Mouse (Mus musculus) gastrocnemius, postnatal 4 days (tissue): ENCODE data around the gene Odf4. TPM values are rescaled to one million over a fixed set of nuclear protein-coding genes. Genes with fewer than 3 reads are reported as not detected.
"Not testable (repeated sequence)": the region's sequence is repeated elsewhere in the genome, so short reads cannot be mapped to it uniquely, and the experiment has no call there.

Source experiments
- DNase-seq, 2 experiments: peaks; one replicate each; pipeline ENCODE4 v3.0.0; 2021 to 2022; ENCODE audit warnings: low spot score in 2 of 2, mixed read lengths in 2 of 2
- total RNA-seq, 2 experiments: library from RNA; stranded (reverse); gene quantifications; 2 replicates each; pipeline ENCODE4 v1.2.3; 2021

The Odf4 gene
- total RNA-seq, 2 experiments from 2014 or later = not detected

DNA sequence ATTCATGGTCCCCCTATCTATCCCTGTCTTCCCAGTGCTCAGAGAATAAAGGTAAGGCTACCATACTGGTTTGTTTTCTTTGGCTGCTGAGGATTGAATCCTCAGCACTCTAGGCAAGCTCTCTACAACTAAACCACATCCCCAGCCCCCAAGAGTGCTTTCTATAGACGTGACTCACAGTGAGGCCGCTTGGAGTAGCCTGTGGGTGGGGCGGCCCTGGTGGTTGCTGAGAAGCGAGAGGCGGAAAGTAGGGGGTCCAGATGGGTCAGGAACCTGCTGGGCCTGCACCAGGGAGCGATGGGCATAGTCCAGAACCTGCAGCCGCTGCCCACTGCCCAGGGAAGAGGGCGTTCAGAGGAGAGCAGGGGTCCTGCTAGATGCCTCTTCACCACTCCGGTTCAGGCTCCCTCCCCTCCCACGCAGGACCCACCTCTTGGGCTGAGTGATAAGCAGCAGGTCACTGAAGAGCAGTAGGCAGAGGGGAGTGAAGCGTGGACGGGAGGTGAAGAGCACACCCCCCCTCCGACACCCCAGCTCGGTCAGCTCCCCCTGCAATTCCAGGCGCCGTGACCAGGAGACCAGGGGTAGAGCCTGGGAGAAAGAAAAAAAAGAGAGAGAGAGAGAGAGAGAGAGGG lies 20.0 kb upstream of the Odf4 start:
- DNase-seq = no peak

DNA sequence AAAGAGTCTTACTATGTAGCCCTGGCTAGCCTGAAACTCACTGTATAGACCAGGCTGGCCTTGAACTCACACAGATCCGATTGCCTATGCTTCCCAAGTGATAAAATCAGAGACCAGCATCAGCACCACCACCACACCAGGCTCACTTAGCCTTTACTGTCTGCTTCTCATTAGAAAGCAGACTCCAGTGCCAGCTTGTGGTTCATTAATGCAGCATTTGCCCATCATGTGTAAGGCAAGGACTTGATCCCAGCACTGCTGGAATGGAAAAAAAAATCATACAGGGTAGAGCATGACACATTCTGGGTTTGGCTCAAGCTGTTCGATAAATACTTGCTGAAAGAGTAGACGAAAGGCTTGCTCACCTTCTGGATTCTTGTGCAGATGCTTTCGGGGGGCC lies 19.1 kb upstream of the Odf4 start:
- no peak for DNase-seq

DNA sequence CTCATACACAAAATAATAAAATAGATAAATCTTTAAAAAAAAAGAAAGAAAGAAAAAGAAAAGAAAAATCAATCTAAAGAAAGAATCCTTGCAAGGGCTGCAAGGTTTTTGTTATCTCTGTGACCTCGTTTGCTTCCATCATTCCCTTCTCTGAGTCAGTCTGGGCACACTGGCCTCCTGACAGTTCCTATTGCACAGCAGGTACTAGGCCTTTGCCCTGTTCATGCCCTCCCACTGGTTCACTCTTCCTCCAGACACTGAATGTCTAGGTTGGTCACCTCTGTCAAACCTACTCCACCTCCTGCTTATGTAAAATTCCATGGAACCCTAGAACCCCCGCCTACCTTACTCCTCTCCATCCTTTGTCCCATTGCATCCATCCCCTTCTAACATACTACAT lies 18.4 kb upstream of the Odf4 start:
- no peak for DNase-seq

DNA sequence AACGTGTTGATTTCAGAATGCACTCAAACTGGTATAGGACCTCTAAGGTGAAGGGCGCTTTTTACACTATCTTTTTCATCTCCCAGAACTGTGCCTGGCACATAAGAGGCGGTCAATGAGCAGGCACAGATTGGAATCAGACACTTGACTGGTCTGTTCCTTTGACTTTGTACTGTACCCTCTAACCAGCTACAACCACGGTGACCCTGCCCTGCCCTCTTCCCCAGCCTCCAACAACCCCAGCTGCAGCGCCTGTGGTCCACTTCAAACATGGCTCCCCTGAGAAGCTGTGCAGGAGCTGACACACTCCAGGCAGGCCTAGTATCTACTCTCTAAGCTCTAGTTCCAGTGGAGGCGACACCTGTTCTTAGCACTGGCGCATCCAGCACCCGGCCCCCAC lies 15.8 kb upstream of the Odf4 start:
- no peak for DNase-seq

DNA sequence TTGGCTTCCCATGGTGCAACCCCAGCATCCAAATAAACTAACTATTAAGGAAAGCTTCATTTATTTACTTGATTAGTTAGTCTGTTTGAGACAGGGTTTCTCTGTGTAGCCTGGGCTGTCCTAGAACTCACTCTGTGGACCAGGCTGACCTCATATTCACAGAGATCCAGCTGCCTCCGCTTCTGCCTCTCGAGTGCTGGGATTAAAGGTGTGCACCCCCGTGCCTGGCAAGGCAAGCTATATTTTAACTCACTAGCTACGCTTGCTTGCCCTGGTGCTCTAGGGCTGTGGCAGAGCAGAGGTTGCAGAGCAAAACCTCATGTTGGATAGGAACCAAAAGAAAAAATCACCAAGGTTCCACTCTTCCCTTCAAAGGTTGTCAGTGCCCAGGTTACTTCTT lies 13.6 kb upstream of the Odf4 start:
- no peak for DNase-seq

DNA sequence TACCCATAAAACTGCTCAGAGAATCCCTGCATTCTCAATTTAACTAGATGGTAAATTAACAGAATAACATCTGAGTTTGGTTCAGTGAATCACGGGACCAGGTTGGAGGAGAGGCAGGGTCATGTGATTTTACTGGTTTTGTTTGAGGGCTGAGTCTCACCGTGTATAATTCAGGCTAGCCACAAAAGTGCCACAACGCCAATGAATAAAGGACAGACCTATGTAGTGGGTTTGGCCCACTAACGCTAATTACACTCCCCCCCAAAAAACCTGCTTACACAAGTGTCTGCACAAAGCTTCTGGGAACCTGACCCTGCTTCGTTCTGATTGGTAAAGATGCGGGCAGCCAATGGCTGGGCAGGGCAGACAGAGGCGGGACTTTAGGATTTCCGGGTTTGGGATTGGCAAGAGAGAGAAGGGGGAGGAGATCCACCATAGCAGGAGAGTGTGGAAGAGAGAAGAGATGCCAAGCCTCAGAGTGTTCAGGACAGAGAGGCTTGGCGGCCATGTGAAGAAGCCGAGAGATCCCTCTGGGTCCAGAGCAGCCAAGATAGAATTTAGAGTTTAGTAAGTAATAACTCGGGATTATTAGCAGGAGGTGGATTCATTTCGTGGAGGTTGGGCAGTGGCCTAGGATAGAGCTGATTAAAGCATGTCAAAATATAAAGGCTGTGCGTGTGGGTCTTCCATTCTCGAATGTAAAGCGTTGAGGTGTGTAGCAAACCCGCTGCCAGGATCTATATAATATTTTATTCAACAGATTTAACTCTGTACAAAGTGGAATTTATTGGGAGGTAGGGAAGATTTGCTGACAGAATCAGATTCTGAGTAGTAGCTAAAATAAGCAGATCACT lies 12.8 kb upstream of the Odf4 start:
- DNase-seq = peak; percentile 64 to 78

DNA sequence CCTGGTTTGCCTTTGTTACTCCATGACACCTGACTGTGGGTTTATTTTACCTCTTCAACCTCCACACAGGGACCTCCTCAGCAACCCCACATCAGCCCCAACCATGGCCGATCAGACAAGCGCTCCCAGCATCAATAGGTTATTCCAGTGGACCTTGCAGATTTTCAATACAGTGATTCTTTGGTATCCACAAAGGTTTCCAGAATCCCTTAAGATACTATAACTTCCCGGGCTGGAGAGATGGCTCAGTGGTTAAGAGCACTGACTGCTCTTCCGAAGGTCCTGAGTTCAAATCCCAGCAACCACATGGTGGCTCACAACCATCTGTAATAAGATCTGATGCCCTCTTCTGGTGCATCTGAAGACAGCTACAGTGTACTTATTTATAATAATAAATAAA lies 10.1 kb upstream of the Odf4 start:
- not testable (repeated sequence) for DNase-seq

DNA sequence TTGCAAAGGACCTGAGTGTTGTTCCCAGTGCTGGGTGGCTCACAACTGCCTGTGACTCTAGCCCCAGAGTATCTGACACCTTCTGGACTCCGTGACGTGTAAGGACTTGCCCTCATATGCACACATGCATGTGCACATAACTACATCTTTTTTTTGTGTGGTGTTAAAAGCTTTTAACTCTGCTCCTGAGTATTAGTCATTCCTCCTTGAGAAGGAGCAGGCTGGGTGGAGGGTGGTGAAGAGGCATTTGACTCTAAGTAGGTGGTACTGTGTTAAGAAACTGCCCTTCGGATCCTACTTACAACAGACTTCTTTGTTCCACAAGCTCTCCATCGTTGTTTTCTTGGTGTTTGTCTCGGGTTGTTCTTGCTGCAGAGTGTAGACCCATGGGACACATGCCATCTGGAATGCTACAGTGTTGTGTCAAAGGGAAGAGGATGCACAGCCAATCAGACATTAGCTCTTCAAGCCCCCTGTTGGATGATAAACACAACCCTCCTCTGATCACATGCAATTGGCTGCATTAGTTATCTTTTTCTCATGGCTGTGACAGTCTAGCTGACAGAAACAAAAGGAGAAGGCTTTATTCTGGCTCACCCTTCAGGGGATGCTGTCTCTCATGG lies 7.1 kb upstream of the Odf4 start:
- DNase-seq = no peak

DNA sequence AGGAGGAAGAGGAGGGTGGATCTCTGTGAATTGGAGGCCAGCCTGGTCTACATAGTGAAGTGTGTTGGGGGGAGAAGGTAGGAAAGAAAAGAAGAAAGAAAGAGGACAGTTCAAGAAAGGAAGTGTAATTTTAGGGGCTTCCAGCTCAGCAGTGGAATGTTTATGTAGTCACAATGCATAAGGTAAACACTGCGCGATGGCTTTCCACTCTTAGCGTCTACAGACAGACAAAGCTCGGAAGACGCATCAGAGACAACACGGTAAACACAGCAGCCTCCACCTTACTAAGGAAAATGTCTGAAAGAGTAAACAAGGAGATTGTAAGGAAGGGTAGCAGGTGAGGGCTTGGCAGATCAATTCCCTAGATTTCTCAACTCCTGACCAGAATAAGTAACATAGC lies 3.1 kb upstream of the Odf4 start:
- no peak for DNase-seq

DNA sequence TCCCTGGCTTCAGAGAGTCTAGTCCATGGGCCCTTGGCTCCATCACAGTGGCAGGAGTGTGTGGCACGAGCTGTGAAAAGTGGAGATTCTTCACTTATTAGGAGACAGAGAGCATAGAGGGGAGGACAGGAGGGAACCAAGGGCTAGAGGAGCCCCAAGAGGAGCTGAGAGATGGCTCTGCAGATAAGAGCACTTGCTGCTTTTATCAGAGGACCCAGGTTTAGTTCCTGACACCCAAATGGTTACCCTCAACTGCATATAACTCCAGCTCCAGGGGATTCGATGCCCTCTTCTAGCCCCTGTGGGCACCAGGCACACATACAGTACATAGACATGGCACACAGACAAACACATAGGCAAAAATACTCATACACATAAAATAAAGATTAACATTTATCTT lies 2.1 kb downstream of the Odf4 start:
- no peak for DNase-seq

DNA sequence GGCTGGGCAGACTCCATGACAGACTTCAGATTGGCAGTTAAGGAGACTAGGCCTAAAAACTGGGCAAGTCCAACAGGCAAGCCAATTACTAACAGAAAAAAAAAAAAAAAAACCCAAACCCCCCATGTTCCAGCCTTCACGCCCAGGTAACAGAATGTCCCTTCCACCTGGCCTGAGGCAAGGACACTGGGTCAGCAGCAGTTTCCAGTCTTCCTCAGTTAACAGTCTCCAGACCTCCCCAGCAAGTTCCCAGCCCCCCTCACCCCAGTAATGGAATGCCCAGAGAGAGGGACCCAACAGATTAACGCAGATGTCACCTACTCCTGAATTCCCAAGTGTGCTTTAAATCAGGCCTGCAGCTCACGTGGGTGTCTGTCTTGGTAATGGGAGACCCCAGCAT lies 3.7 kb downstream of the Odf4 start:
- no peak for DNase-seq

DNA sequence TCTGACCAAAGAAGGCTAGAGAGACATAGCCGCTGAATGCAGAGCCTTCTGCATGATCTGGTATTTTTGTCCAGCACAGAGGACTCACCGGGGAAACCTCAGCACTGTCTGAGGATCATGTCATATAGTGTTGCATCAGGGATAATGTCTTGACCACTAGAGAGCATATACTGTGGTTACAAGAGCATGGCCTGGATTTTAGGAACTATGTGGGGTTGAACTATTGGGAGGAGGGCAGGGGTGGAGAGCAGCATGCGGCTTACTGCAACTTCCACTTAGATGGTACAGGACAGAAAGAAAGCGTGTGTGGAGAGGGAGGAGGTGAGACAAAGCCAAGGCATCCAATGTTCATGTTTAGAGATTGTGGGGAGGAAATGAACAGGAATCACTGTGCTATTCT lies 12.3 kb downstream of the Odf4 start:
- no peak for DNase-seq

DNA sequence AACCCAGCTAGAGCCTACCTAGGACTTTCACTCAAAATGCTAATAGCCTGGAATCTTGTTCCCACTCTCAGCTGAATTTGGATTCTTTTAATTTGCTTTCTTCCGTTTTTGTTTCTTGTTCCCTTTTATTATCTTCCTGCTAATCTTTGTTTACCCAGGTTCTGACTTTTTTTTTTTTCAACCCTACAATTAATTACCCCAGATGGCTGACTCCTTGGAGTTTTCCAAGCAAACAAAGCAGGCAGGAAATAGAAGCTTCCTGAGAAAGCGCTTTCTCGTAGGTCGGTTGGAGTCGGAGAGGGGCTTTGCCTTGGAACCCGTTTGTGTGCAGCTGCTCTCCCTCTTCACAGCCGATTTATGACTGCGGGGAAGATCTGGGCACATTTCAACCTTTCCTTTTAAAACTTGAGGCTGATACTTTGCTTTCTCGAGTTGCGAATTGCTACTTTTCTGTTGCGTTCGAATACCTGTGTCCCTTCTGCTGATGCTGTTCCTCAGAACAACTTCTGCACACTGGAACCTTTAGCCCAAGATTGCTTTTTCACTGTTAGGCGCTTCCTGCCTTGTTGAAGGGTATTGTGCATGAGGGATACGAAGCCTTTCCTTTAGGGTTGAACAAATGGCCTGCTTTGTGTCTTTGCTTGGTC lies 15.2 kb downstream of the Odf4 start:
- no peak for DNase-seq

DNA sequence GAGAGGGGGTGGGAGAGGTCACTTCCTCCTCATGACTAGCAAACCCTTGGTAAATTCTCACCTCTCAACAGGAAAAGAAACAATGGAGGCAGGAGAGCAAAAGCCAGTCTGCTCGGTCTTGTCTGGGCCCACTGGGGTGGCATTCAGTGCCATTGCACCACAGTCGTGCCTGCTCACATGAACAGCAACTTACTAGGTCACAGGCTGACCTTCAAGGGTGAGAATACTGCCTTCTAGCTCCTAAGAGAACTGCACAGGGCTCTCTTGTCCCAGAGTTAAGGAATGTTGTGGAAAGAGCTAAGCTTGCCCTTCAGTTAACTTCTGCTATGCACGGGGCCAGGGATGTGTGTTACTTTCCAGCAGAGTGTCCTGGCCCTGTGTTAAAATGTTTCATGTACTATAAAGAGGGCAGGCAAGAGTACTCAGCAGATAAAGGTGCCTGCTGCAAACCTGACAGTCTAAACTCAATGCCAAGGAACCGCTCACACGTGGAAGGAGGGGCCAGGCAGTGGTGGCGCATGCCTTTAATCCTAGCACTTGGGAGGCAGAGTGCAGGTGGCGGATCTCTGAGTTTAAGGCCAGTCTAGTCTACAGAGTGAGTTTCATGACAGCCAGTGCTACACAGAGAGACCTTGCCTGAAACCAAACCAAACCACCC lies 17.9 kb downstream of the Odf4 start:
- DNase-seq = no peak

DNA sequence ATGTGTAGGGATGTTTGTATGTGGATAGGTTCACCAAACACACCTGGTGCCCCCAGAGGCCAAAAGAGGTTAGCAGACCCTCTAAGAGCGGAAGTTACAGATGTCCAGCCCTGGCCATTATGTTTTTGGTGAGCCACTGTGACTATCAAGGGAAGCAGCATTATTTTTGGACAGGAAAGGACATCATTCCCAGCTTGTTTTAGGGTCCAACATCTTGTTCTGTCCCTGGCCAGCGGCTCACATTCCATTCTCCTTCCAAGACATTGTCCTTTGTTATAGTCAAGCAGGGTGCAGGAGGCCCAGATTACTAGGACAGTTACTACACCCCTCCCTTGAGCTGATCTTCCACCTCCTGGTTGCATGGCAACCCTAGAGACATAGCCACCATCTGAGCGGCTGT lies 19.6 kb downstream of the Odf4 start:
- DNase-seq = no peak

DNA sequence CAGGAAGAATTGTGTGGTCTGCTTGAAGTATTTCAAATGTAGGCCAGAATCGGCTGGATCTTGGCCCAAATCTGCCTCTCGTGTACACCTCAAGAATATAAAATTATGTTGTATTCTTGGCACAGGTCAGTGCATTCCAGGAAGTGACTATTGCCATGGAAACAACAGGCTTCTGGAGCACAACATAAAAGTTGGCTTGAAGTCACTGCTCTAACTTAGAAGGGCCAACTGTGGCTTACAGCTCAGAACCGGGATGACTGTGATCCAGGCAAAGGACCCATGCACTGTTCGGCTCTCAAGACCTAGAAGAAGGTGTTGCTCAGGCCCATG lies 20.5 kb downstream of the Odf4 start:
- DNase-seq = no peak

DNA sequence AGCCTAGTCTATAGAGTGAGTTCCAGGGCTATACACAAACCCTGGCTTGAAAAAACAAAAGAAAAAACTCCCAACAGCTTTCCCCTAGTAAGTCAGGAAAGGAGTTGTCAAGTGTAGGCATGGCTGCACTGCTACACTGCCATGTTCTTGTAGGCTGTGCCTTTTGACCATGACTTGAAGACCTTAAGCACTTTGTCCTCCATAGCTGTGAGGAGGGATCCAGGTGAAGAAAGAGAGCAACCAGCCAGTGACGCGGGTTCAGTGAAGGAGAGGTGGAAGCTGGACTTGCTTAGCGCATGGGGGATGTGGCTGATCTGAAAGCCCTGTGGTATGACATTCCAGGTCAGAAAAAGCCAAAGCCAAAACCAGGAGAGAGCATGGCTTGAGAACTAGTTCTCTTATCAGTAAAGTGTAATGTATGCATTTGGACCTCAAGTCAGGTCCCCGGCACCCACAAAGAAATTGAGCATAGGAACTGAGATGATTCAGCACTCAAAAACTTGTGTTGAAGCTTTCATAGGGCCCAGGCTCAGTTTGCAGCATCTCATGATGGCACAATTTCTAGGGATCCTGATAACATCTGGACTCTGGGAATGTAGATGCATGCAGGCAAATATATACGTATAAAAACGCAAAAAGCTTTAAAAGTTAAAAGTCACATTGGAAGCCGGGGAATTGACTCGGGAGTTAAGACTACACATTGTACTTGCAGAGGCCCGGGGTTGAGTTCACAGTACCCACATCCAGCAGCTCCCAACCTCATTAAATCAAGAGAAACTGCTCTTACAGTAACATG lies 21.0 kb downstream of the Odf4 start:
- DNase-seq = no peak

DNA sequence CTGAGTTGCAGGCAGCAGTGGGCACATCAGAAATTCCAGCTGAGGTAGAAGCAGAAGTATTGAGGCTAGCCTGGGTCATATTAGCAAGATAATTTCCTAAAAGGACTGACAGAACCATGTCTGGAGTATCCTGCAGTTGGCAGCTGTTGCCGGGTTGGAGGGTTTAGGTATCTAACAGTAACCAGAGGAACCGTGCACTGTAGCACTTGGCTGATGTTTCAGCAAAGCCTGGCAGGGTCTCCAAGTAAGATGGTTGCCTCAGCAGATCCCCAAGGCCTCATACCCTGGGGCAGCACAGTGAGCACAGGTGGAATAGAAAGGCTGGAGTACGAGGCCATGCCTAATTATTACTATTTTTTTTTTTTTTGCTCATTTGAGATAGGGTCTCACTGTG lies 21.7 kb downstream of the Odf4 start:
- DNase-seq = no peak

DNA sequence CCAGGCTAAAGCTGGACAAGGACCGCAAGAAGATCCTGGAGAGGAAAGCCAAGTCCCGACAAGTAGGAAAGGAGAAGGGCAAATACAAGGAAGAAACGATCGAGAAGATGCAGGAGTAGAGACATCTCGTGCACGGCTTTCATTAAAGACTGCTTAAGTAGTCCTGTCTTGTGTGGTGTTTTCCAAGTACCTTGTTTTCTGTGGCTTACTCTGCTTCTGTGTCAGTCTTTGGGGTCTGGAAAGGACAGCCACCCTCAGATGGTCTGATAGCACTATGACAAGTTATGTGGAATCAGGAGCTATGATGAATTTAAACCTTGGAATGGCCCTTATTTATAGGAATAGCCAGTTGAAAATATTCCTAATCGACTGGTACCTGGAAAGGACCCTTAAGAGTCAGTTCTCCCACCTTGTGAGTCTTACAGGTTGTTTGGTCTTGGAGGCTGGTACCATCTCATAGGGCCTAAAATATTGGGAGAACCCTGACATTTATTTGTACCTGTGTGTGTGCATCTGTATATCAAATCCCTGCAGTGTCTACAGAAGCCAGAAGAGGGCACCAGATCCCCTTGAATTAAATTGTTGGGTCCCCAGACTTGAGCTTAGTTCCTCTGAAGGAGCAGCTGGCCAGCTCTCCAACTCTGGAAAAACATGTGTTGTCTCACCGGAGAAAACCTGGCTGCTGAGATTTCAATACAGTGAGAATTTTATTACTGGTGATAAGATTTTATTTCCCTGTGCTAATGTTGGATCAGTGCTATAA lies 22.3 kb downstream of the Odf4 start:
- peak; percentile 45 to 75 for DNase-seq

DNA sequence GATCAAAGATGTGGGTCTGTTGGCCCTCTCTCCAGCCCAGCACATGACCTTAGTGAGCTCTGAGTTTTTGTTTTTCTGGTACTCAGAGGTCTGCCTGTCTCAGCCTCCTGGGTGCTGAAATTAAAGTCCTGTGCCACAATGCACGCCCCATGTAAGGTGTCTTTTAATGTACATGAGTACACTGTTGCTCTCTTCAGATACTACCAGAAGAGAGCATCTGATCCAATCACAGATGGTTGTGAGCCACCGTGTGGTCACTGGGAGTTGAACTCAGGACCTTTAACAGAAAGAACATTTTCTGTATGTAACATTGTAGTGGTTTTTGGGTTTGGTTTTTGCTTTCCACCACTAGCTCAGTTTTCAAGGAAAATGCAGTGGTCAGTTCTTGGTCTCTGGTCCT lies 23.1 kb downstream of the Odf4 start:
- DNase-seq = no peak
